Mouse (Mus musculus) hindbrain, embryonic 14.5 days (tissue): ENCODE data around the gene Tln2. TPM values are rescaled to one million over a fixed set of nuclear protein-coding genes. Genes with fewer than 3 reads are reported as not detected.

Experiments used
- ATAC-seq: fragments of 200-750 bp; cut with Nextera tagmentation; 2 replicates; pipeline ENCODE4 v1.8.0; 2017; ENCODE audit warnings: moderate number of reproducible peaks, mild to moderate bottlenecking, moderate TSS enrichment, moderate library complexity; ENCODE audit not compliant: low FRiP score
- DNase-seq: peaks from one replicate; pipeline ENCODE4 v3.0.0-alpha.2; 2015; ENCODE audit warnings: low spot score
- H3K27ac ChIP-seq: fragments of 300-500 bp; sonication (generic); 2 replicates; pipeline ENCODE4 v1.5.1; 2014; ENCODE audit warnings: mild to moderate bottlenecking, moderate library complexity
- H3K27me3 ChIP-seq: fragments of 300-500 bp; sonication (generic); 2 replicates; pipeline ENCODE4 v1.6.1; 2014; ENCODE audit warnings: mild to moderate bottlenecking, low read length, mixed read lengths; ENCODE audit not compliant: control insufficient read depth, insufficient read depth
- H3K36me3 ChIP-seq: fragments of 300-500 bp; sonication (generic); replicated peaks from 2 replicates; pipeline ENCODE4 v1.6.1; 2014; ENCODE audit not compliant: control insufficient read depth, insufficient read depth
- H3K4me1 ChIP-seq: fragments of 300-500 bp; sonication (generic); replicated peaks from 2 replicates; pipeline ENCODE4 v1.6.1; 2014; ENCODE audit warnings: antibody characterized with exemption, low read length, mixed read lengths; ENCODE audit not compliant: control insufficient read depth, insufficient read depth
- H3K4me2 ChIP-seq: fragments of 300-500 bp; sonication (generic); replicated peaks from 2 replicates; pipeline ENCODE4 v1.6.1; 2014; ENCODE audit warnings: mild to moderate bottlenecking, moderate library complexity
- H3K4me3 ChIP-seq: fragments of 300-500 bp; sonication (generic); replicated peaks from 2 replicates; pipeline ENCODE4 v1.5.1; 2014; ENCODE audit warnings: mild to moderate bottlenecking, low read length
- H3K9ac ChIP-seq: fragments of 300-500 bp; sonication (generic); 2 replicates; pipeline ENCODE4 v1.6.1; 2014
- H3K9me3 ChIP-seq: fragments of 300-500 bp; sonication (generic); 2 replicates; pipeline ENCODE4 v1.6.1; 2016; ENCODE audit warnings: low read length; ENCODE audit not compliant: control insufficient read depth
- WGBS: fragments of 180-500 bp; shearing (Covaris S2); extraction: QIAGEN DNeasy Blood & Tissue Kit; methylation state at CpG from one replicate; pipeline ENCODE4 v1.1.7; 2014; 5-methylcytosine and 5-hydroxymethylcytosine counted together
- polyA plus RNA-seq: library from polyadenylated mRNA; unstranded; fragments of >200 nt; fragmentation: Nextera tagmentation; extraction: Ambion mirVana; gene quantifications from 2 replicates; pipeline ENCODE4 v1.2.1, GENCODE M21; 2014

Gene Tln2
- polyA plus RNA-seq, 1 experiment from 2014 or later, result 41.5 TPM

- ATAC-seq, result no peak
- Histone ChIP-seq H3K9me3 (no peaks in the 10 kb centered on the region), H3K27me3 (no peaks in the 10 kb centered on the region), H3K9ac (no peak overlapping the region), H3K27ac (no peak overlapping the region), H3K4me3 (no peak overlapping the region), H3K36me3 (no peaks in the 10 kb centered on the region), H3K4me2 (no peak overlapping the region), H3K4me1 (no peaks in the 10 kb centered on the region)
- DNase-seq, result no peak
- WGBS, result 83% methylated on average over 6 of the region's 6 CpGs
These were observed 6.3 kb upstream of the Tln2 start for GRCm38 (mm10) chr9:67565801-67566258.

DNA sequence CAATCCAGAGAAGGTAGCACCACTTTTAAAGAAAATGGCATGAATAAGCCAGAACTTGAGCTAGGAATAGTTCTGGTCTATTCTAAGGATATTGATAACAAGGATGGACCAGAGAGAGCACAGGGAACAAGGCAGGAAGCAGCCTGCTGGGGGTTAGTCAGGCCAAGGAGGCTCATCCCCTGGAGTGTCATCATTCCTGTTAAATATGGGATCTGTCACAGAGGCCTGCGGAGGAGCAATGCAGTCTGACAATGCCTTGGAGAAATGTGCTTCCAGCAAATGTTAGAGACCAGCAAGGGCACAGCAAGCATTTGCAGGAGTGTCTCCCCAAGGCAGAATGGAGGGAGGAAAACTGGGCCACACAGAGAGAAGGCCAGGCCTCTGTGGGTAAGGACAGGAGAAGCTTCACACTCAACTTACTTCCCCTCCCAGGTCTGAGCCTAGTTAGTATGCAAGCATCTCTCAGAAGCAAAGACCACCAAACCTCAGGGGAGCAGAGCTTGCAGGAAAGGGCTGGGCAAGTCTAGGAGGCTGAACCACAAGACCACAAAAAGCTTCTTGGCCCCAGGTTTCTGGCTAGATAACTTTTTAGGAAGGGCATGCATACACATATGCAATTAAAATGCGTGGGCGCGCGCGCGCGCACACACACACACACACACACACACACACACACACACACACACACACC is 9.5 kb downstream of the Tln2 start:
- no peaks in the 10 kb centered on the region for H3K27me3 ChIP-seq
- H3K4me1 ChIP-seq, result 0 out of 2 replicates have a peak, but pooled peaks cover 7% of the 10 kb centered on the region
- WGBS, result 89% methylated on average over 8 of the region's 8 CpGs
- no peak for ATAC-seq
- no peak overlapping the region for H3K4me2 ChIP-seq
- no peak for DNase-seq
- no peaks in the 10 kb centered on the region for H3K36me3 ChIP-seq
- H3K9ac ChIP-seq, result no peak overlapping the region
- H3K27ac ChIP-seq, result peak overlapping the region; percentile 57; the same call in 1 of the 2 replicates
- no peaks in the 10 kb centered on the region for H3K9me3 ChIP-seq
- no peak overlapping the region for H3K4me3 ChIP-seq

DNA sequence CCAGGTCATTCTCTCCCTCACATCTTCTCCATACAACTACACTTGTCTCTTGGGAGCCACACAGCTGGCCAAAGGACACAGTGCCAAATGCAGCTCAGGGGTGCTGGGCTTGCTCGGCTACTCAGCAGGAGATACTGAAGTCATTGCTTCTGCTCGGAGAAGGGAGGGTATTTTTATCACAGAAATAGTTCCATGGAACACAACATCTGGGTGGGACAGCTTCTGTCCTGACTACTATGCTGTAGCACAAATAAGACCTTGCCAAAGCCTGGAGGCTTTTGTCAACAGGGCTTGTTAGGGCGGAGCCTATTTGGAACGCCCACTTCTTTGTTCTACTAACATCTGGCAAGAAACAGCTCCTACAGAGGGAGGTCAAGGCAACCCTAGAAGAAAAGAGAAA is 10.2 kb downstream of the Tln2 start:
- ATAC-seq (no peak), DNase-seq (peak; percentile 46)
- 27% methylated on average over 4 of the region's 4 CpGs for WGBS
- no peaks in the 10 kb centered on the region for H3K27me3 ChIP-seq
- H3K4me1 ChIP-seq, result 0 out of 2 replicates have a peak, but pooled peaks cover 7% of the 10 kb centered on the region
- 0 out of 2 replicates have a peak overlapping the region, but pooled peaks have one; percentile 11 for H3K27ac ChIP-seq
- H3K4me3 ChIP-seq, result no peak overlapping the region
- no peak overlapping the region for H3K4me2 ChIP-seq
- H3K9ac ChIP-seq, result no peak overlapping the region
- H3K36me3 ChIP-seq, result no peaks in the 10 kb centered on the region
- no peaks in the 10 kb centered on the region for H3K9me3 ChIP-seq

GRCm38 (mm10) chr9:67546650-67547049 is 12.9 kb downstream of the Tln2 start:
- ATAC-seq (no peak), DNase-seq (no peak)
- Histone ChIP-seq H3K4me1 (0 out of 2 replicates have a peak, but pooled peaks cover 7% of the 10 kb centered on the region), H3K4me2 (no peak overlapping the region), H3K36me3 (no peaks in the 10 kb centered on the region), H3K27me3 (no peaks in the 10 kb centered on the region), H3K4me3 (no peak overlapping the region), H3K27ac (no peak overlapping the region), H3K9me3 (no peaks in the 10 kb centered on the region), H3K9ac (no peak overlapping the region)
- WGBS, result 88% methylated on average over 5 of the region's 5 CpGs

DNA sequence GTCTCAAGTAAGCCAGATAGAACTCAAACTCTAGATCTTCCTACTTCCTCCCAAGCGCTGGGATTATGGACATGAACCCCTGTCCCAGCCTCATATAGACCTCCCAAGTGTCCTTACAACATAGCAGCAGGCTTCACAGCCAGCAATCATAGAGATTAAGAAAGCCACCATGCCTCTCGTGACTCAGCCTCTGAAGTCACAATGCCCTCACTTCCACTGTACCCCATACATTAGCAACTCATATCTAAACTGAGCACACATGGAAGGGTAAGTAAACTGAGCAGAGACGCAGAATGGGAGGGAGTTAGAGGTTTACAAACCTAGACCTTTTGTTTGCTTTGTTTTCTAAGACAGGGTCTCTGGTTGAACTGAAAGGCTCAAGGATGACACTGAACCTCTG is 13.7 kb downstream of the Tln2 start:
- H3K4me3 ChIP-seq, result no peak overlapping the region
- no peak overlapping the region for H3K4me2 ChIP-seq
- DNase-seq, result no peak
- H3K27me3 ChIP-seq, result no peaks in the 10 kb centered on the region
- no peak for ATAC-seq
- 0 out of 2 replicates have a peak, but pooled peaks cover 7% of the 10 kb centered on the region for H3K4me1 ChIP-seq
- no peaks in the 10 kb centered on the region for H3K36me3 ChIP-seq
- H3K9me3 ChIP-seq, result no peaks in the 10 kb centered on the region
- WGBS, result 93% methylated on average over 3 of the region's 3 CpGs
- H3K9ac ChIP-seq, result no peak overlapping the region
- H3K27ac ChIP-seq, result no peak overlapping the region

- WGBS, result 80% methylated on average over 7 of the region's 7 CpGs
- Histone ChIP-seq H3K27me3 (no peaks in the 10 kb centered on the region), H3K4me3 (no peak overlapping the region)
These were observed 14.7 kb downstream of the Tln2 start for GRCm38 (mm10) chr9:67544783-67545182.

GRCm38 (mm10) chr9:67541948-67542347 is 17.6 kb downstream of the Tln2 start:
- no peak overlapping the region for H3K4me2 ChIP-seq
- no peaks in the 10 kb centered on the region for H3K27me3 ChIP-seq
- WGBS, result 74% methylated on average over 8 of the region's 8 CpGs
- H3K36me3 ChIP-seq, result no peaks in the 10 kb centered on the region
- no peak overlapping the region for H3K9ac ChIP-seq
- no peak overlapping the region for H3K4me3 ChIP-seq
- no peak for DNase-seq
- peak; percentile 21; the same call in 1 of the 2 replicates for ATAC-seq
- no peak overlapping the region for H3K27ac ChIP-seq
- H3K4me1 ChIP-seq, result peaks cover 13% of the 10 kb centered on the region
- H3K9me3 ChIP-seq, result no peaks in the 10 kb centered on the region

More at GRCm38 (mm10) chr9:67544783-67545182, 14.7 kb downstream of the Tln2 start:
- Histone ChIP-seq H3K9me3 (no peaks in the 10 kb centered on the region), H3K9ac (no peak overlapping the region), H3K4me1 (peaks cover 12% of the 10 kb centered on the region), H3K4me2 (no peak overlapping the region), H3K36me3 (no peaks in the 10 kb centered on the region), H3K27ac (no peak overlapping the region)
- no peak for DNase-seq
- ATAC-seq, result no peak

GRCm38 (mm10) chr9:67539776-67540706 is 19.5 kb downstream of the Tln2 start:
- no peak overlapping the region for H3K27ac ChIP-seq
- H3K4me2 ChIP-seq, result no peak overlapping the region
- no peak overlapping the region for H3K4me3 ChIP-seq
- no peak for DNase-seq
- H3K9ac ChIP-seq, result no peak overlapping the region
- H3K9me3 ChIP-seq, result no peaks in the 10 kb centered on the region
- peaks cover 13% of the 10 kb centered on the region for H3K4me1 ChIP-seq
- ATAC-seq, result peak; percentile 21; the same call in 1 of the 2 replicates
- WGBS, result 59% methylated on average over 17 of the region's 17 CpGs
- no peaks in the 10 kb centered on the region for H3K27me3 ChIP-seq
- no peaks in the 10 kb centered on the region for H3K36me3 ChIP-seq

DNA sequence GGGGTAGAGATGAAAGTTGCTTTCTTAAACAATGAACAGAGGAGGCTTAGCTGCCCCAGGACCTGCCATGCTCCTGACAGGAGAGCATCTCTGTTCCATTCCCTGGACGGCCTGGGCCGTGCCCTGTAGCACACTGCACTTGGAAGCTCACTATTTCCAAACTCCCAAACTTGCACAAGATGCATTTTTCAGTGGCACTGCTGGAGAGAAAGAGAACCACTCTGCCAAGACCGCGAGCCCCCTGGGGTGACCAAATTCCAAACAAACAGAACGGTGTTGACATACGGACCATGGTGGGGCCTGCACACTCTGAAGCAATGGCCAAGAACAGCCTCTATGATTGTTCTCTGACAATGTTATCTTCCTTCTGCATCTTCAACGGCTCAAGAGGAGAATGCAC is 25.1 kb downstream of the Tln2 start:
- peaks cover 2% of the 10 kb centered on the region for H3K4me1 ChIP-seq
- H3K9ac ChIP-seq, result no peak overlapping the region
- no peak overlapping the region for H3K27ac ChIP-seq
- H3K36me3 ChIP-seq, result no peaks in the 10 kb centered on the region
- no peaks in the 10 kb centered on the region for H3K9me3 ChIP-seq
- WGBS, result 70% methylated on average over 7 of the region's 7 CpGs
- H3K4me3 ChIP-seq, result no peak overlapping the region
- H3K27me3 ChIP-seq, result no peaks in the 10 kb centered on the region
- ATAC-seq (no peak), DNase-seq (no peak)
- H3K4me2 ChIP-seq, result no peak overlapping the region
